Mouse (Mus musculus) layer of hippocampus, adult 9-10 months (tissue): ENCODE measurements around the gene Kcnq5.
"Not testable (repeated sequence)": the region's sequence is repeated elsewhere in the genome, so short reads cannot be mapped to it uniquely, and the experiment has no call there.

ENCODE experiments used
- DNase-seq: peaks from one replicate; pipeline ENCODE4 v3.0.0; 2022; ENCODE audit warnings: low spot score

Gene Kcnq5

DNA sequence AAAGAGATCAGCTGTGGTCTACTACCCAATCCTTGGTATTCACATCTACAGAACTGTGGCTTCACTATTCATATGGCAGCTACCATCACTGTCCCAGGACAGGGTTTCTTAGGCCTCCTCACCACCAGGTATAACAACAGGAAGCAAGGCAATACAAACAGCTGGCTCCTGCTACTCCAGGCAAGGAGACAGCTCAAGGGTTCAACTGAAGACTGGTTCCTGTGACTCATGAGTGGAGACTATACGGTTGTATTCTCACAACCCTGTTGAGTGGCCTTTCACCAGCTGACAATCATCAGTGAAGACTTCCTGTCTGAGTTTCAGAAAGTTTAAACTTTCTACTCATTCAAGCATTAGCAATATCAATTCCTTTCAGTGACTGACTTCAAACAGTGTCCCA is 327.7 kb downstream of the Kcnq5 start:
- no peak for DNase-seq

DNA sequence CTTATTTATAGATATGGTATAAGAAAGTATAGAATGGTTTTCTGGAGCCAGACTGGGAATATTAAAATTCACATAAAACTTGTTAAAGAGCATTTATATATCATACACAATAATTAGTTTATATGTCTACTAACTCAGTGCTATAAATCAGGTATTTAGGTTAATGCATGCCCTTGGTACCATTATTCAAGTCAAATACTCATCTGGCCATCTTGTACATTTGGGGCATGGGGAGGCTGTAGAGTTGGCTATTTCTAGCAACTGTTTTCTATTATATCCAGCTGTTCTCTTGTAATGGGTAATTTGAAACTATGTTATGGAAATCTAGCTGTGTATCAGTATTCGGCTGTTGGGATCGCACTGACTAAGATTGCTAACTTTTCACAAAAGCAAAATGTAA is 339.3 kb downstream of the Kcnq5 start:
- no peak for DNase-seq

DNA sequence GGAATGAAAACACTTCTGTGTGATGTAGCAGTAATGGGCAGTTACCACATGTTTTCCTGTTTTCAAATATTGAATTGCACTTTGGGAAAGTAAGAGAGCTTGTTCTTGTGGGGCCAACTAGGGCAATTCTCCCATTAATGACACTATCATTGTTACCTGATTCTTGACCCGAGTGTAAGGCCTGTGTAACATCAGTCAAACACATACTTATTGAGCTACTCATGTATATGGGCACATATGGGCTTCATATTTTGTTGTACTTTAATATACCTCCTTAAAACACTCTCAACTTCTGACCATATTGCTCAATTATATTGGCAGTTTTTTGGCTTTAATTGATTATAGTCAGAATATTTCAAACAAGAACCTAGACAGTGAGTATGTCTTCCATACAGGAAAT is 339.7 kb downstream of the Kcnq5 start:
- DNase-seq, result no peak

GRCm38 (mm10) chr1:21618712-21619111 is 343.0 kb downstream of the Kcnq5 start:
- DNase-seq, result no peak

DNA sequence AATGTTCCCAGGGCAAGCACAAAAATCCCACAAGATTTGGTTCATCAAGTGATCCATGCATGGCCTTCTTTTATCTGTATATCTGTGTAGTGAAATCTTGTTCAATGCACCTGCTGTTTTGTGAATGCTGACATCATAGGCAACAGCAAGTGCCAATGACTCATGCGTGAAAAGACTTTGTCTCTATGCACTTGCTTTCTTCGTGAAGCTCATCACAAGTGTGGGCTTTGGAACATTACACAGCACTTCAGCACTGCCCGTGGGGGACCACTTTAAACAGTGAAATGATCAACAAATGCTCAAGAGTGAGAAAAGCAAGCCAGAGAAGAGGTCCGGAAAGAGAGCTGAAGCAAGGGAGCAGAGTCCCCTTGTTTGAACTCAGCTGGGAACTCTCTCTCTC is 345.1 kb downstream of the Kcnq5 start:
- no peak for DNase-seq

DNA sequence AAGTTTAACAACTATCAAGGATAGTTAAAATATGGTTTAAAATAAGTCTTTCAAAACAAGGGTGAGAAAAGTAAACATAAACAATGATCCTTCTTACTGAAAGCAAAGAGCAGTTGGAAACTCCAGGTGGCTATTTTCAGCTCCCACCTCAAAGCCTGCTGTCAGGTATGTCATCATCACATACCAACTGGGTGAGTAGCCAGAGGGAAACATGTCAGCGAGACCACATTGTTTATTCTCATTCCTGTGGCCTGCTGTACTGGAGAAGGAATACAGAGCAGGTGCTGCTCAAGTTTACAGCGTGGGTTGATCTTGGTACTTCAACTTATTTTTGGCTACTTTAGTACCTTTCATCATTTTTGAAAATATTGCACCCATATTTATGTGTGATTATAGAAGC is 347.8 kb downstream of the Kcnq5 start:
- no peak for DNase-seq

GRCm38 (mm10) chr1:21604003-21604402 is 357.7 kb downstream of the Kcnq5 start:
- no peak for DNase-seq

DNA sequence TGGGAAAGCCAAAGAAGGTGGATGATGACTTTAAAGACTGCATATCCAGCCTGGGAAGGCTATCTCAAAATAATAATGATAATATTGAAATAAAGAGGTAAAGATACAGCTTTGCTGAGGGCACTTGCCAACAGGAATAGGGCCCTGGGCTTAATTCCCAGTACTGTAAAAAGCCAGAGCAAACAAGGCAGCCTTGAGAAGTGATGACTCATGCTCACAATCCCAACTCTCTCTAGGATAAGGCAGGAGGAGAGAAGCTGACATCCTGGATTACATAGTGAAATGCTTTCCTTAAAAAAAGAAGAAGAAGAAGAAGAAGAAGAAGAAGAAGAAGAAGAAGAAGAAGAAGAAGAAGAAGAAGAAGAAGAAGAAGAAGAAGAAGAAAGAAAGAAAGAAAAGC is 359.2 kb downstream of the Kcnq5 start:
- DNase-seq, result no peak

DNA sequence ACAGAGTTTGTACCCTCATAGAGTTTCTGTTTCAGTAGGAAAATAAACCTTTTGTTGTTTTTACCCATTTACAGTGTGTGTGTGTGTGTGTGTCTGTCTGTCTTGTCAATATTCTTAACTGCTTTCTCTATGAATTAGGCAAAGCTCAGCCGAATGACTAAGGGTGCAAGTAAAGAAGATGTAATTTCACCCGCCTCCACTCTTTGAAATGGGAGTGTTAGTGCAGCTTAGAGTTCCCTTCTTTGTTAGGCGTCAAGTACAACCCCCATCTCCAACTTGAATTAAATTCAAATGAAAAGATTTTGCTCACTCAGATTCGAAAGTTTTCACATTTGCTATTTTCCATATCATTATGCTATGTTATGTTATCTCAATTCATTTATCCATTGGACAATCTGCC is 361.1 kb downstream of the Kcnq5 start:
- DNase-seq, result no peak

DNA sequence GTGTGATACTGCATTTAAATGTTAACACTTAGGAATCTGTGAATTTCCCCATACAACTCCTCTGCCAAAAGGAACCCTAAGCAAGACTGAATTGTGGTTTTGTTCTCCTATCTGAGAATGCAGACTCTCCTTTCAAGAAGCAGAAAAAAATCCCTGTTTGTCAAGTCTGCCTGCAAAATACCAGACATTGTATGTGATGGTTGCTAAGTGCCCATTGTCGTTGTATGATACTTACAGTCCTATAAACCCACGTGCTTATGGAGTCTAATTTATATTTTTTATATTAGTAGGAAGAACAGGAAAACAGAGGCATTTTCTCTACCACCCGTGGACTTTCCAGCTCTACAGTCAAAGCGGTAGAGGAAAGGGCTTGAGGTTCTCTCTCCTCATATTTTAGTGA is 367.9 kb downstream of the Kcnq5 start:
- DNase-seq, result no peak

GRCm38 (mm10) chr1:21567397-21567796 is 394.3 kb downstream of the Kcnq5 start:
- DNase-seq, result not testable (repeated sequence)

DNA sequence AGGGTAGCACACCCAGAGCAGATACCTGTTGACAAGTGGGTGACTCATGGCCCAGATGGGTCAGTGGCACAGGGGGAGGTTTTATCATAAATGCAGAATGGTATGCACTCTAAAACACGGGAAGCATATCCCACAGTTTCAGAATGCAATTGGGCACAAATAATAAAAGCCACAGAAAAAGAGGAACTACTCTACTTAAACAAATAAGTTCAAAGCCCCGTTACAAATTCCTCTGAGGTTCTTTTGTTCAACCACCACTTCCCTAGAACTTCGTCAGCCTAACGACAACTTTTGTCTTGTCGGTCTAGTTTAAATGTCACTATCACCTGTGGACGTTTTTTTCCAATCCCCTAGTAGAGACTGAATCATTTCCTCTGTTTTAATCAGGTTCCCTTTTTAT is 407.1 kb downstream of the Kcnq5 start:
- DNase-seq, result no peak

- DNase-seq, result no peak
Measured at GRCm38 (mm10) chr1:21552715-21553114, 409.0 kb downstream of the Kcnq5 start.

DNA sequence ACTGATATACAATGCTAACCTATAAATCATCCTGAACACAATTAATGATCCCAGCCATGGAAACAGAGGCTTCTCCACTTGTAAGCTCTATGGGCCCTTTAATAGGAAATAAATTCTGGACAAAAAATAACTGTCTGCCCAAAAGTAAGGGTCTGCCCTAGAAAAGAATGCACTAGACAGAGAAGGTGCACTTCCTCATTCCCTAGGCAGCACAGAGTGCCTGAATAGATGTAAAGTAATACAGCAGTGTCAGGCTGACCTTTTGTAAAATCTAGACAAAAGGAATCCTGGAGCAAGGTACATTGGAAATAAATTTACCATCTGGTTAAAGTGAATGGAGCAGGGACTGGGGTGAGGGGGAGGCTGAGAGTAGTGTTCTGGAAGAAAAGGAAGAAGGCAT is 417.8 kb downstream of the Kcnq5 start:
- no peak for DNase-seq

DNA sequence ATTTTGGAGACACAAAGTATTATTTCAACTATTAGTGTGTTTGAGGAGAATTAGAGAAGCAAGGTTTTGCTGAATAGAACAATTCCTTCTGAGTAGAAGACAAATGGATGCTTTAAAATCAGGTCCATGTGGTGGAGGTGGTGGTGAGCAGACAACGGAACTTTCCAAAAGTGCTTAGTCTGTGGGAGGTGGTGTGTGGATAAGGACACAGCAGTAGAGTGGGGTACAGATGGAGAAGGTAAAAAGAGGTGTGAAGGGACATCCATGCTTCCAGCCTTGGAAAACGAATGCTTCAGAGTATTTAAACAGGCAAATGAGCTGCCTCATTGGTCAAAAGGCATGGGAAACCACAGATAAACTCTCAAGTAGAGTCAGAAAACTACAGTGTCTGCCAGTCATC is 422.3 kb downstream of the Kcnq5 start:
- no peak for DNase-seq

- DNase-seq, result no peak
Measured at GRCm38 (mm10) chr1:21530823-21531222, 430.9 kb downstream of the Kcnq5 start.

- DNase-seq, result no peak
Measured at GRCm38 (mm10) chr1:21521995-21522394, 439.7 kb downstream of the Kcnq5 start.

DNA sequence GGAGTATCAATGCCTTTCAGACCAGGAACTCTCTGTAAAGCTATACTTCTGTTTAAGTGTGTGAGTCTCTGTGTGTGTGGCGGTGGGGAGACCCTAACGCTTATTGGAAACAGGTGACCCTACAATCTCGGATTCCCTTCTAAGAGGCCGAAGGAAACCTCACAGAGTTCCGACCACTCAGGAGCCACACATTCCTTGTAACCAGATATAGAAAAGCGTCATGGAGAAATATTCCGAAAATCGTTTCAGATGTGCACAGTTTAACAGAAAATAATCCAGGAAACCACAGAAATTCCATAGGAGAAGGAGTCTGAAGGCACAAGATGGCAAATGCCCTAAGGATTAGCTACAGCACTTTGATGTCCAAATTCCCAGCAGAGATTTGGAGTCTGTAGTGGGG is 440.3 kb downstream of the Kcnq5 start:
- DNase-seq, result no peak

GRCm38 (mm10) chr1:21520116-21520645 is 441.6 kb downstream of the Kcnq5 start:
- DNase-seq, result no peak

GRCm38 (mm10) chr1:21506665-21507064 is 455.1 kb downstream of the Kcnq5 start:
- no peak for DNase-seq

DNA sequence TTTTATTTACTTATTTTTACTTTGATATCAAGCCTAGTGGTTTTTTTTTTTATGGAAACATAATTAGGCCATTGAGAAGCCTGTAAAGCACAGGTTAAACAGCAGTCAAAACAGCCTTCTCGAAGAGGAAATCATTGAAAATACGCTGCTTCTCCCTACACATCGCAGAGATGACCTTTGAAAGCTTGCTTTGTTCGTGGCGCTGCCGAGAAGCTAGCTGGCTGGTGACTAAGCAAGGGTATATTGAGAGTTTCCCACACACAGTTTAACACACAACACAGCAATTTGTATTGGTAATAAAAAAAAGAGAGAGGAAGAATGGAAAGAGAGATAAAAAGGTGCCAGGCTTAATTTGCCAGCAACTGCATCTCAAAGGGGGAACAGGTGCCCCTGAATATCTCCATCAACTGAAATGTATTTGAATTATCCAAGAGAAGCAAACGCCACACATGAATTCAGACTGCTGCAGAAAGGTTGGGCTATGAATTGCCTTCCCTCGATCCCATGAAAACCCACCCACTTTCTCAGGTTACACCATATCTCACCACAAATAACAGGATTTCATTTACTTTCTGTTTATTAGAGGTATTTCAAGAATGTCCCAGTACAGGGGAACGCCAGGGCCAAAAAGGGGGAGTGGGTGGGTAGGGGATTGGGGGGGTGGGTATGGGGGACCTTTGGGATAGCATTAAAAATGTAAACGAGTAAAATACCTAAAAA is 461.8 kb downstream of the Kcnq5 start:
- no peak for DNase-seq

DNA sequence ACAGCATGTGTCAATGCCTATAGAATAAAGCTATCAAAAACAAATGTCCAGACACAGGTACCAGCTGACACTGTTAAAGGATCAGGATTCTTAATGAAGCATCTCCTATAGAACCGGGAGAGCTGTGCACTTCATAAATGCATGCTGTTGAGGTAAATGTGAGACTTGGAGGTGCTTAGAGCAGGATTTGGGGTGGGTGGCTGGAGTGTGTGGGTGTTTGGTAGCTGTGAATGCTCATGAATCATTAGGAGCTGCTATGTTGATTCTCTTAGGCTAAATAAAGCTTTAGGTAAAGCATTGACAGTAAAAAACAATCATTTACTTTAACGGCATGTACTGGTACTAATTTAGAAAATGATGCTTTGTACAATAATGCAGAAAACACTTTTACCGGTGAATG is 465.4 kb downstream of the Kcnq5 start:
- no peak for DNase-seq

- no peak for DNase-seq
Measured at GRCm38 (mm10) chr1:21488645-21489044, 473.1 kb downstream of the Kcnq5 start.

DNA sequence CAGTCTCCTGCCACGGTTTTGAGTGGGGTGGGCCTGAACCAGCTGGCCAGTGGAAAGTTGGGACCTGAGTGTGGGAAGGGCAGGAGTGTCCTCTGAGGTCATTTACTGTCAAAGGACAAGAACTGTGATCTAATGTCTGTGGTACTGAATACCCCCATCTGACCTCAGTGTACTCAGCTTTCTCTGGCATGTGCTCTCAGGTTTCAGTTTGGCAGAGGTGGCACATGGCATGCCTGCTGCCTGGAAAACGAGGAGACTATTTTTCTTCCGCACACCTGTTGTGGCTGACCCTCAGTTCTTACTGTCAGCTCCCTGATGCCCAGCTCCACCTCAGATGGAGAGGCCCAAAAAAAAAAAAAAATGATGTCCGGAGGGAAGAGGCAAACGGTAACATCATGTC is 475.5 kb downstream of the Kcnq5 start:
- no peak for DNase-seq
